Mouse (Mus musculus): ENCODE results near the gene Ddx58.

The Ddx58 gene

DNA sequence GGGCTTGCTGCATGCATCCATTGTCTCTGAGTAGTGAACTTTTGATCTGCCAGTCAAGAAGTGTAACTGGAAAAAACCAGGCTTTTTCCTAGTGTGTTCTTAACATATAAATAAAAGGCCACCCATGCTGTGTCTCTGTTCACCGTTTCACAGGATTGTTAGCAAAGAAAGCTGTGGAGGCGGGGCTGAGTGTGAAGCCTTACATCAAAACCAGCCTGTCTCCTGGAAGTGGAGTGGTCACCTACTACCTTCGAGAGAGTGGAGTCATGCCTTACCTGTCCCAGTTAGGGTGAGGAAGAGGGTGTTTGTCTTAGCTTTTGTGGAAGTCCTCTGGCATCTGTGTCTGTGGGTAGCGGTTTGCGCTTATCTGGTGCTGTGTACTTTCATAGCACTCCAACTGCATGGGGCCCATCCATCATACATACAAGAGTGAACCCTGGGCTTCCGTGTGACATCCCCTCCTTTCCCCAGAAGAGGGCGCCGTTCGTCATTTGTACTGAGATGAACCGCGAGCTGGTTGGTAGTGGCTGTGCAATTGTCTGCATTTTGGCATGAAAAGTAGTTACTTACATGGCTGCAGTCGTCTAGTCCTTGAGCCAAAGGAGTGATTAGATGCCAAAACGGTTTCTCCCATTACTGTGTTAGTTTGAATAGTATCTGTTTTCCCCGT, 56.8 kb downstream of the Ddx58 start:
- DNase-seq (ENCODE audit: low read depth, low spot score): peak; percentile 66

DNA sequence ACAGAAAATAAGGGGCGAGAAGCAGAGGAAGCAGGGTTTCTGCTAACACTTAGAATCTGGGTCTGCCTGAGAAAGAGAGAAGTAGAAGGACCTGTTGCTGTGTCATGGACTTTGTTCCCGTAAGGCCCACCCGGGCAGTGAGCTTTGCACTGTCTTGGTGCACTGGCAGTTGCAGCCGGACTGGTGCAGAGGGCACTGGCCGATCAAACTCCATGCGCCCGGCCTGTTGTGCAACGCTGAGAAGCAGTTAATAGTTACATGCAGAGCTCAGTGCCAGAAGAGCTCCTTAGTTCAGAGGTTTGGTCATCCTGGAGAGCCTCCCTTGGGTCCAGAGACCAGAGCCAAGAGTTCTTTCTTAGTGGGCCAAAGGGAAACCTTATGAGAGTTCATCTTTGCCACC, 57.9 kb downstream of the Ddx58 start:
- no peak for DNase-seq (ENCODE audit: low read depth, low spot score)

DNA sequence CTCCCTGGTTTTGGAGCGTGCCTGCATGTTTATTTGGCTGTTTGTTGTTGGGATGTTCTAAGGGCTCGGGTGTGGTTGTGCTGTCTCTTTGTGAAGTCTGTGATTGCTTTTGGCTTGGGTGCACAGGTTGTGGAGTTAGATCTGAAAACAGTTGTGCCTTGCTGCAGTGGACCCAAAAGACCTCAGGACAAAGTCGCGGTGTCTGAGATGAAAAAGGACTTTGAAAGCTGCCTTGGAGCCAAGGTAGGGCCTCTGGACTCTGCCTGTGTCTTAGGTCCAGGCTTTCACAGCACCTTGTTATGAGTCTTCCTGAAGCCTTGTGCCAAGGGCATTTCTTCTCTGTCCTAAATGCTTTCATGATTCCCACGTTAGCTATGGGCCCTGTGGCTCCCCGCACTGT, 59.6 kb downstream of the Ddx58 start:
- no peak for DNase-seq (ENCODE audit: low read depth, low spot score)

DNA sequence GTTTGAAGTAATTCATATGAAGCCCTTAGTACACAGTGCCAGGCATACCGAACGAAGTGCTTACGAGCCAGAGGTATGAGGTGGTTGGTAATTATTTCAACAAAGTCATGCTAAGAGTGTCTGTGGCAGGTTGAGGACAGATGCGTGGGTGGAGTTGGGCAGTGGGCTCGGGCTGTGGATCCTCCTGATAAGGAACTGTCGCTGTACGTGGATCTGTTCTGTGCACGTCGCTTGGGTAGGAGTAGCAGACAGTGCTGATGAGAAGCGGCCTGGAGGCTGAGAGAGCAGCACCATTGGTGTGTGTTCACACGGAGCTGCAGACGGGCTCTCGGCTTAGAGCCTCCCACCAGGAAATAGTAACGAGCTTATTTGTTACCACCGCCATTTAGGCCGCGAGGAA, 61.0 kb downstream of the Ddx58 start:
- no peak for DNase-seq (ENCODE audit: low read depth, low spot score)

DNA sequence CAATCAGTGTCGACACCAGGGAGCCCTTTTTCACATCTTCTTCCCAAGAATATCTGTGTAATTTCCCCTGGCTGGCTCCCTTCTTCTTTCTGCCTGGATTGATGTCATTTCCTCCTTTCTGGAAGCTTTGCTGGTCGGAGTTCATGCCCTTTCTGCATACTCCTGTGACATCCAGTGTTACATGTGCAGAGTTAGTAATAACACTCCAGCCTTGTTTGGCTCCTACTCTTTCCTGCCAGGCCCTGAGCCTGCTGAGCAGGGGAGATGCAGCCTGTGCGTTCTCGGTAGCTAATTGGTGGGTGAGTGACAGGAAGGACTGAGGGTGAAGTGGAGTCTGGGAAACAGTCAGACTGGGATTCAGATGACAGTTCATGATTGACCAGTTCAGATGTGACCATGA, 65.3 kb downstream of the Ddx58 start:
- DNase-seq (ENCODE audit: low read depth, low spot score): no peak

DNA sequence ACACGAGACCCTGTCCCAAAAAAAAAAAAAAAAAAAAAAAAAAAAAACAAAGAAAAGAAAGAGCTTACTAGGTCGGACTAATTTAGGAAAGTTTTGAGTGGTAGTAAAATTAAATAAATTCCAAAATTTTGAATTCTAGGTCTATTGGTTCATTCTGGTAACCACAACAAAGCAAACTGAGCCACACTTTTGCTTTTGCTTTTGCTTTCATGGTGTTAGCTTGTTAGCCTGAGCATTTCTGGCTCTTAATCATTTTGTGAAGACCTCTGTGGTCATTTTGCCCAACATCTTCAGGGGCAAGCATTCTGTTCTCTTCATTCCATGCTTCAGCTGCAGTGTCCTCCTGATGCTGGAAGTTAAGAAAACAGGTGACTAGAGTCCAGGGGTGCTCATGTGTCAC, 67.3 kb downstream of the Ddx58 start:
- no peak for DNase-seq (ENCODE audit: low read depth, low spot score)

DNA sequence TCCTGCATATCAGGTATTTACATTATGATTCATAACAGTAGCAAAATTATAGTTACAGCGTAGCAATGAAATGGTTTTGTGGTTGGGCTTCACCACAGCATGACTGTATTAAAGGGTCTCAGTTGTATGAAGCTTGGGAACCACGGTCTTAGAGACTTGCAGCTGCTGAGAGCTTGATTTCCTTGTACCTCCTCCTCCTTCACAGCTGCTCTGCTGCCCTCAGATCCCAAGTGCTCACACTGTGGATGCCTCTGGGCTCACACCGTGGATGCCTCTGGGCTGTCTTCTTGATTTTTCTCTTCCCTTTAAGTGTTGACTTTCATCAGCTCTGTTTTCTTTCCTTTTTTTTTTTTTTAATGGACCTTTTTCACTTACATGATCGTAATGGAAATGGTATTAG, 68.2 kb downstream of the Ddx58 start:
- no peak for DNase-seq (ENCODE audit: low read depth, low spot score)

DNA sequence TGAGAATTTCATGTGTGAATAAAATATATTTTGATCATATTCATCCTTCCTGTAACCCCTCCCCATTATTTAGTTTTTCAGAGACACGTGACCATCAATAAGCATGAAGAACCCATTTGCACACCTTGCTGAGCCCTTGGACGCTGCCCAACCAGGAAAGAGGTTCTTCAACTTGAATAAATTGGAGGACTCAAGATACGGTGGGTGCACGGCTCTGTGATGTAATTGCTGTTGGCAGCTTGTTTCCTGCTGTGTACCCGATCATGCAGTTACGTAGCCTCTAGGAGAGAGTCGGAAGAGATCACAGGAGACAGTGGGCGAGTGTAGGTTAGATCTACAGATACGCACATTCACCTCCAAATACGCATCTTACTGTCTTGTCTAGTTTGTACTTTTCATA, 76.0 kb downstream of the Ddx58 start:
- DNase-seq (ENCODE audit: low read depth, low spot score): no peak

DNA sequence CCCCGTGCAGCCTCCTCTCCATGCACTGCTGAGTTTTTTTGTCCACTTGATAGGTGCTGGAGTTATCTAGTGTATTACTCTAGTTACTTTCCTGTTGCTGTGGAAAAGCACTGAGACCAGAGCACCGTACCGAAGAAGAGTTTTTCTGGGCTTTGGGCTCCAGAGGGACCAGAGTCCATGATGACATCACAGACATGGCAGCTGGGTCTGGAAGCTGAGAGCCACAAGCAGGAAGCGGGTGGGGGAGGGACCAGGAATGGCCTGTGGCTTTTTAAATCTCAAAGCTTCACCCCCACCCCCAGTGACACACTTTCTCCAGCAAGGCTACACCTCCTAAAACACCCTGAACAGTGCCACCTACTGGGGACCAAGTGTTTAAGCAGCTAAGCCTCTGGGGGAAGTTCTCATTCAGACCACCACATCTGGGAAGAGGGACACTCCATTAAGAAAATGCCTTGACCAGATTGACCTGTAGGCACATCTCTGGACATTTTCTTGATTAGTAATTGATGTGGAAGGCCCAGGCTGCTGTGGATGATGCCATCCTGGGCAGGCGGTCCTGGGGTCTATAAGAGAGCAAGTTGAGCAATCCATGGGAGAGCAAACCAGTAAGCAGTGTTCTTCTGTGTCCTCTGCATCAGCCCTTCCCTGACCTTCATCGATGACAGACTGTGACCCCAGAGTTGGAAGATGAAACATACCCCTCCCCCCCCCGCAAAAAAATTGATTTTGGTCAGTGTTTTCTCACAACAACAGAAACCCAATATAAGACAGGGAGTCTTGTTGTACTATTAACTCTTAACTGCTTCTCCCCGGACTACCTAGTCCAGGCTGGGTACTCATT, 78.8 kb downstream of the Ddx58 start:
- DNase-seq (ENCODE audit: low read depth, low spot score): no peak

DNA sequence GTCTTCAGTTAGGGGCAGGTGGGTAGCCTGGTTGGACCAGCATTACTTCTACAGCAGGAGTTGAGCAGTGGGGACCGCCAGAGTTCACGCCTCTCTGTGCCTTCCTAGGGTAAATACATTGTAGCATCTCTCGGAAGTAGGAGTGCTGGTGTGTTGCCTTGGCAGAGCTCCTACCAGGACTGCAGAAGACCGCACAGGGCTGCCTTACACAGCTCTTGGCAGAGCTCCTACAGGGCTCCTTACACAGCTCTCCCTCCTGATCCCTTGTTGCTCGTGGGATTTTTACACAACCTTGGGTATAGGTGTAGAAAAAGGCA, 81.4 kb downstream of the Ddx58 start:
- peak; percentile 55 for DNase-seq (ENCODE audit: low read depth, low spot score)

DNA sequence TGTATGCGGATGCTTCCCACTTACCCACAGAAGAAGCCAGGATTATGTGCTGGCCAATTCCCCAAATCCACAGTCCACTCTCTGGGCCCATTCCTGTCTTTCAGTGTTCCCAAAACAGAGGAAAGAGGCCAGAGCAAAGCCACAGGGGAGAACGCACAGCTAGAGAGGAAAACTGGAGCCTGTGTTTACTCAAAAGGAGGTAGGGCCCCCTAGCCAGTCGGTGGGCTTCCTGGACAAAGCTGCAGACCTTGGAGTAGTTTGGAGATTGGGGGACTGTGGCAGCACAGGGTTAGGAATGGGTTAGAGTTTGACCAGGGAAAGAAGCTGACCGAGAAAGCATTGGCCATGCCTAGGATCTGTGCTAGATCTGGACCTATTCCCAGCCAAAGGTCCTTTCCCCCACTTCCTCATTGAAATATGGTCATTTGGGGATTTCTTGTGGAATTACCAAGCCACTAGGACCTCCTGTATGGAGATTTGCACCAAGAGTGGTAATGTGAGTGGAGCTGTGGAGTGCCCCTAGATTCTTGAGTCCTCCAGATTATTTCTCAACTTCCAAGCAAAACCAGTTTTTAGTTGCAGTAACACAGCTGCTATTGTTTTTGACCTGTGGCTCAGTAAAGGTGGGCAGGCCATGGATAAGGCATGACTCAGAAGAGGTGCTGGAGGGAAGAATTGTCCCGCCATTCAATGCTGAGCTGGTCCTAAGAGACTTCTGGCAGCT, 82.0 kb downstream of the Ddx58 start:
- no peak for DNase-seq (ENCODE audit: low read depth, low spot score)

DNA sequence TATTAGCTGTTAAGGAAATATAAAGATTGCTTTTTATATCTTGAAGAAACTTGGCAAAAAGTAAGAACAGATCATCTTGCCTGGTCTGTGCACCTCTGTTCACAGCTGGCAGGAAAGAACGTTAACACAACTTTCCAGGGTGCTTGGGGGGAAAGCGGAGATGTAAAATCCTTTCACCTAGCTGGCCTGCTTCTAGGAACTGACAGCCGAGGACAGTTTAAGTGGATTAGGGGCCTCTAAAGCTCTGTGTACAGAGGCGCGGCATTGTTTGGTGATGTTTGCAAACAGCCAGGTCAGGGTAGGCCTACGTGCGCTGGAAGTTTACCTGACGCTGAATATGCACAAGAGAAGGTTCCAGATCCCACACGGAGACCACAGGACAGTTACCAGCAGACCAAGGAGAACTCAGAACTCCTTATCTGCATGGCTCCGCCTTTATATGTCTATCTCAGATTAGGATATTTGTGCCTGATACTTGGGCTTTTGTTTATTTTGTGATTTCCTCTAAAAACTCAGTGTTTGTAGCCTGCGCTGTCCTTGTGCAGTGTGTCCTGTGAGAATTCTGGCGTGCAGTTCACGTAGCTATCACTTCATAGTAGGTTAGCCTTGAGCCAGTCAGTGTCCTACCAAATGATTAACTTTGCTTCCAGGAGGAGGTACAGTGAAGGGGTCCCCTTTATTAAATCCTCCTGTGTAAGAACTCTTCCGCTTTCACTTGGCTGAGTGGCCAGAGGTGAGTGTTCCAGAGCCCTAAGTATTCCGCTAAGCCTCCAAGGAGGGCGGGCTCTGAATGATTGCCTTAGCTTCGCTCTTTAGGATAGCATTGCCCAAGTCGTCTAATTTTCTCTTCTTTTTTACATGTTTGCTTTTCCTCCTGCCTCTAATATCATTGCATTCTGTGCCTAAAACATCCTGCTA, 82.8 kb downstream of the Ddx58 start:
- no peak for DNase-seq (ENCODE audit: low read depth, low spot score)

DNA sequence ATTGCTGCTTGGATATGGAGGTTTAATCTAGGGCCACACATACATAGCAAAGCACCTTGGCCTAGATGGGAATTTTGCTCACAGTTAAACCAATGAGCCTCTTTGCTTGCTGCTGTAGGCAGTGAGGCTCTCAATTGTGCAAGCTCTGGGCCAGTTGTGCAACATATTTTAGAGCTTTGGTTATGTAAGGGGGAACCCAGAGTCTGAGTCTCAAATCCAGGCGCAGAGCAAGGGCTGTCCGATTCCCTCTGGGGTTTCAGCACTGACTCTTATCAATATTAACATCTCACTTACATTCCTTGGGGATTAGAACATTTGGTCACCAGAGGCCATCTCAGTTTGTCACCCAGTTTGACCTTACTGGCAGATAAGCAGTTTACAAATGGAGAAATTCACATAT, 83.5 kb downstream of the Ddx58 start:
- peak; percentile 13 for DNase-seq (ENCODE audit: low read depth, low spot score)

DNA sequence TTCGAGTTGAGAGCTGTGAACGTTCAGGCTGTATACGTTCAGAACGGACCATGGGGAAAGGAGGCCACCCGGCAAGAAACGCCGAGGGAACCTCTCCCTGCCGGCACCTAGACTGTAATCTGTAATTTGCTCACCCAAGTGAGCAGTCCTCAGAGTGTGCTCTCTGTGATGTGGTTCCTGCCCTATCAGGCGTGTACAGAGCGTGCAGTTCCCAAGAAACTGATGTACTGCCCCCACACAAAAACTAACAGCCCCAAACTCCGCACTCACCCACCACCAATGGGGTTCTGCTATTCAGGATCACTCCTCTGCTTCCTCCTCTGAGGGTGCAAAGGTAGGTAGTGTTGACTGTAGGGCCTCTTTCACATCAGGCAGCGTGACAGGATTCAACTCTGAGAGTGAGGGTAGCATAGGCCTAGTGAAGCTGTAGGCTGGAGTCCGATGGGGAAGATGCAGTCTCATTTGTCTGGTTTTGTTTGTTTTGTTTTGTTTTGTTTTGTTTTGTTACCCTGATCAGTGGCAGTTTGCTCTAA, 84.1 kb downstream of the Ddx58 start:
- DNase-seq (ENCODE audit: low read depth, low spot score): no peak

DNA sequence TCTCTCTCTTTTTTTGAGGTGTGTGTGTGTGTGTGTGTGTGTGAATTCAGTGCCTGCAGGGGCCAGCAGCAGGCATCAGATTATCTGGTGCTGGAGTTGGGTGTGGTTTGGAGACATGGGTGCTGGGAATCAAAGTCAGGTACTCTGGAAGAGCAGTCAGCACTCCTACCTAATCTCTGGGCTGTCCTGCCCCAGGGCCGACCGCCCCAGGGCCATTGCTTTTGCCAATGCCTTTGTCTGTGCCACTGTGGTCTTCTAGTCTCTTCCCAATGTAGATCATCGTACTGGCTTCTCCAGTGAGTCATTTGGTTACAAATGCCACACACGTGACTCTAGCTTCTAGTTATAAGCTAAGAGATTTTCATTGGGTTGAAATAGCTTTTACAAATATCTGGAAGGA, 84.9 kb downstream of the Ddx58 start:
- DNase-seq (ENCODE audit: low read depth, low spot score): no peak
